Mouse (Mus musculus) heart, adult 11 months (tissue): Measurements from ENCODE around the gene Plekhh2.

Source experiments
- DNase-seq: peaks from one replicate; pipeline ENCODE4 v3.0.0; 2022

Plekhh2 gene

GRCm38 (mm10) chr17:84511682-84512515 is at the start of gene Plekhh2:
Gene Plekhh2, plus strand, starts transcription at chr17:84511895.
- DNase-seq = peak; percentile 99

GRCm38 (mm10) chr17:84465753-84466608 is 45.7 kb upstream of the Plekhh2 start, which contains the start of gene Thada:
Gene Thada, minus strand, starts transcription at chr17:84466205.
- DNase-seq = peak; percentile 100

- no peak for DNase-seq
Observed at GRCm38 (mm10) chr17:84474312-84474711, 37.4 kb upstream of the Plekhh2 start.

GRCm38 (mm10) chr17:84477176-84477575 is 34.5 kb upstream of the Plekhh2 start:
- DNase-seq = no peak

GRCm38 (mm10) chr17:84478276-84478675 is 33.4 kb upstream of the Plekhh2 start:
- peak; percentile 29 for DNase-seq

- peak; percentile 88 for DNase-seq
Observed at GRCm38 (mm10) chr17:84480464-84481355, 31.0 kb upstream of the Plekhh2 start.

- peak; percentile 90 for DNase-seq
Observed at GRCm38 (mm10) chr17:84482831-84483230, 28.9 kb upstream of the Plekhh2 start.

- peak; percentile 74 for DNase-seq
Observed at GRCm38 (mm10) chr17:84483673-84484320, 27.9 kb upstream of the Plekhh2 start.

- peak; percentile 25 for DNase-seq
Observed at GRCm38 (mm10) chr17:84487415-84487814, 24.3 kb upstream of the Plekhh2 start.

- DNase-seq = peak; percentile 55
Observed at GRCm38 (mm10) chr17:84492255-84492880, 19.3 kb upstream of the Plekhh2 start.

GRCm38 (mm10) chr17:84497026-84497425 is 14.7 kb upstream of the Plekhh2 start:
- DNase-seq = peak; percentile 19

GRCm38 (mm10) chr17:84497559-84497958 is 14.1 kb upstream of the Plekhh2 start:
- DNase-seq = no peak

- DNase-seq = peak; percentile 45
Observed at GRCm38 (mm10) chr17:84497972-84498604, 13.6 kb upstream of the Plekhh2 start.

- DNase-seq = peak; percentile 90
Observed at GRCm38 (mm10) chr17:84498639-84499038, 13.1 kb upstream of the Plekhh2 start.

- peak; percentile 22 for DNase-seq
Observed at GRCm38 (mm10) chr17:84502341-84502740, 9.4 kb upstream of the Plekhh2 start.

GRCm38 (mm10) chr17:84505922-84506321 is 5.8 kb upstream of the Plekhh2 start:
- no peak for DNase-seq

- peak; percentile 62 for DNase-seq
Observed at GRCm38 (mm10) chr17:84508736-84509135, 3.0 kb upstream of the Plekhh2 start.

- peak; percentile 90 for DNase-seq
Observed at GRCm38 (mm10) chr17:84509176-84509575, 2.5 kb upstream of the Plekhh2 start.

GRCm38 (mm10) chr17:84510355-84510754 is 1.3 kb upstream of the Plekhh2 start:
- DNase-seq = peak; percentile 96

- DNase-seq = no peak
Observed at GRCm38 (mm10) chr17:84510961-84511639, 595 bp upstream of the Plekhh2 start.
